Mouse (Mus musculus): ENCODE results near the gene Gm6993. TPM values are rescaled to one million over a fixed set of nuclear protein-coding genes. Genes with fewer than 3 reads are reported as not detected.

The Gm6993 gene
- polyA plus RNA-seq, 1 experiment from 2014 or later, result not detected

DNA sequence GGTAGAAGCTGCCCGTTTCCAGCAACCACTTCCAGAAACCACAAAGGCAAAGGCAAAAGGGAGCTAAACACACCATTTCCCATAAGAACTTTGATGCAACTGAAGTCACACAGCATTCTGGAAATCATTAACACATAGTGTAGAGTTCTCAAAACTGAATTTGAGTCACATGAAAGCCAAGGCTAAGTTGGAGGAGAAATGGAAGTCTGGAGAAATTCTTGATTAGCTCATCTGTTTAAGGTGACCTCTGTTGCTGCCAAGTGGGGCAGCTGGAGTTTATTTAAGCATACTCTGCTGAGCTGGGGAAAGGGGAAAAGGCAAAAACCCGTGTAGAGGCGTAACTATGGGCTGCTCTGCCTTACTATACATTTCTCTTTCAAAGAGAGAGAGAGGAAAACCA lies 21.8 kb upstream of the Gm6993 start:
- Histone ChIP-seq H3K4me3 (replicated peaks) (no peak overlapping the region), H3K9ac (replicated peaks) (no peak overlapping the region), H3K27me3 (replicated peaks) (no peaks in the 10 kb centered on the region), H3K36me3 (no peaks in the 10 kb centered on the region), H3K9me3 (replicated peaks) (no peaks in the 10 kb centered on the region), H3K4me2 (no peak overlapping the region), H3K4me1 (peaks cover 6% of the 10 kb centered on the region; the same call in 1 of the 2 replicates), H3K27ac (replicated peaks) (no peak overlapping the region)
- ATAC-seq (ENCODE audit: low FRiP score), result no peak
- 81% methylated on average over 3 of the region's 3 CpGs for WGBS

GRCm38 (mm10) chr12:31221522-31221921 lies 19.0 kb upstream of the Gm6993 start:
- H3K4me1 ChIP-seq, result no peaks in the 10 kb centered on the region
- H3K27ac ChIP-seq (replicated peaks), result no peak overlapping the region
- no peak overlapping the region for H3K9ac ChIP-seq (replicated peaks)
- ATAC-seq (ENCODE audit: low FRiP score), result no peak
- WGBS, result 90% methylated on average over 6 of the region's 6 CpGs
- H3K4me3 ChIP-seq (replicated peaks), result no peak overlapping the region
- no peaks in the 10 kb centered on the region for H3K27me3 ChIP-seq (replicated peaks)
- H3K9me3 ChIP-seq (replicated peaks), result no peaks in the 10 kb centered on the region
- H3K36me3 ChIP-seq, result no peaks in the 10 kb centered on the region
- H3K4me2 ChIP-seq, result no peak overlapping the region

DNA sequence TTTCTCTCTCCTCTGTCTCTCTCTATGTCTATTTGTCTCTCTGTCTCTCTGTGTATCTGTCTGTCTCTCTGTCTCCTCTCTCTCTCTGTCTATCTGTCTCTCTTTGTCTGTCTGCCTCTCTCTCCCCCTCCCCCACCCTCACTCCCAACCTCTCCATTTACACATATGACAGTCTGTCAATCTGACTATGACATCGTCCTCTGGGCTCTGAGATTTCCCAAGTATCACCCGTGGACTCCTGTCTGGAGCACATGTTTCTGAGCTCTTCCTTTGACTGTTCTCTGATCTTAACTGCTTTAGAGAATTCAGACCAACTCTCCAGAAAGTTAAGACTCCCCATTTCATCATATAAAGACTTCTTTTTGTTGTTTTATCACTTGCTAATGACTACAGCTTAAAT lies 18.3 kb upstream of the Gm6993 start:
- no peaks in the 10 kb centered on the region for H3K9me3 ChIP-seq (replicated peaks)
- H3K9ac ChIP-seq (replicated peaks), result no peak overlapping the region
- H3K36me3 ChIP-seq, result no peaks in the 10 kb centered on the region
- 21% methylated on average over 2 of the region's 2 CpGs for WGBS
- no peak overlapping the region for H3K27ac ChIP-seq (replicated peaks)
- no peak for ATAC-seq (ENCODE audit: low FRiP score)
- no peak overlapping the region for H3K4me2 ChIP-seq
- no peaks in the 10 kb centered on the region for H3K27me3 ChIP-seq (replicated peaks)
- no peaks in the 10 kb centered on the region for H3K4me1 ChIP-seq
- no peak overlapping the region for H3K4me3 ChIP-seq (replicated peaks)

- H3K27ac ChIP-seq (replicated peaks), result no peak overlapping the region
- H3K36me3 ChIP-seq, result no peaks in the 10 kb centered on the region
- no peak overlapping the region for H3K4me3 ChIP-seq (replicated peaks)
- H3K4me2 ChIP-seq, result no peak overlapping the region
- H3K9me3 ChIP-seq (replicated peaks), result no peaks in the 10 kb centered on the region
- no peak overlapping the region for H3K9ac ChIP-seq (replicated peaks)
- no peaks in the 10 kb centered on the region for H3K27me3 ChIP-seq (replicated peaks)
- ATAC-seq (ENCODE audit: low FRiP score), result no peak
- H3K4me1 ChIP-seq, result no peaks in the 10 kb centered on the region
- 12% methylated on average over 3 of the region's 3 CpGs for WGBS
Measured at GRCm38 (mm10) chr12:31222741-31223140, 17.8 kb upstream of the Gm6993 start.

DNA sequence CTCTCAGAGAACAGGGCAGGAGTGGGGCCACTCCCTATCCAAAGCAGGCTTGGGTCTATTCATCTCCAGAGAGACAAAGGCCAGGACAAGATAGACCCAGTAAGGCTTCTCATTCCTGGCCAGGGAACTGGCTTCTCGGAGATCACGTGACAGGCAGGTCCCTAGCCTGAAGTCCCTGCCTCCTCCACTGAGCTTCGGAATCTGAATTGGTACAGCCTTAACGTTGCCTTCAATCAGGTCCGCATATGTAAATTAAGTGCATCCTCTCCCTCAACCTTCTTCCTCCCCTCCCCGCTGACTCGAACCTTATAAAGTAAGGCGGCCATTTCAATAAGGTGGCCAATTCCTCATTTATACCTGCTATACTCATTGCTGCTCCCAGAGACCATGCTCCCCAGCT lies 15.1 kb upstream of the Gm6993 start:
- no peak; the same call in 1 of the 2 replicates for ATAC-seq (ENCODE audit: low FRiP score)
- no peak overlapping the region for H3K27ac ChIP-seq (replicated peaks)
- no peak overlapping the region for H3K4me2 ChIP-seq
- no peak overlapping the region for H3K4me3 ChIP-seq (replicated peaks)
- no peaks in the 10 kb centered on the region for H3K36me3 ChIP-seq
- H3K9me3 ChIP-seq (replicated peaks), result no peaks in the 10 kb centered on the region
- no peak overlapping the region for H3K9ac ChIP-seq (replicated peaks)
- H3K4me1 ChIP-seq, result no peaks in the 10 kb centered on the region
- H3K27me3 ChIP-seq (replicated peaks), result no peaks in the 10 kb centered on the region
- 31% methylated on average over 8 of the region's 8 CpGs for WGBS

GRCm38 (mm10) chr12:31227167-31227566 lies 13.4 kb upstream of the Gm6993 start:
- 90% methylated on average over 3 of the region's 3 CpGs for WGBS
- no peak for ATAC-seq (ENCODE audit: low FRiP score)

GRCm38 (mm10) chr12:31228878-31229277 lies 11.7 kb upstream of the Gm6993 start:
- H3K9me3 ChIP-seq (replicated peaks), result no peaks in the 10 kb centered on the region
- H3K4me1 ChIP-seq, result no peaks in the 10 kb centered on the region
- H3K4me3 ChIP-seq (replicated peaks), result no peak overlapping the region
- H3K36me3 ChIP-seq, result no peaks in the 10 kb centered on the region
- H3K27me3 ChIP-seq (replicated peaks), result no peaks in the 10 kb centered on the region
- no peak overlapping the region for H3K4me2 ChIP-seq
- no peak for ATAC-seq (ENCODE audit: low FRiP score)
- no peak overlapping the region for H3K27ac ChIP-seq (replicated peaks)
- H3K9ac ChIP-seq (replicated peaks), result no peak overlapping the region
- 69% methylated on average over 7 of the region's 7 CpGs for WGBS

More at GRCm38 (mm10) chr12:31227167-31227566, 13.4 kb upstream of the Gm6993 start:
- Histone ChIP-seq H3K4me1 (no peaks in the 10 kb centered on the region), H3K4me3 (replicated peaks) (no peak overlapping the region), H3K27me3 (replicated peaks) (no peaks in the 10 kb centered on the region), H3K27ac (replicated peaks) (no peak overlapping the region), H3K4me2 (no peak overlapping the region), H3K36me3 (no peaks in the 10 kb centered on the region), H3K9me3 (replicated peaks) (no peaks in the 10 kb centered on the region), H3K9ac (replicated peaks) (no peak overlapping the region)

DNA sequence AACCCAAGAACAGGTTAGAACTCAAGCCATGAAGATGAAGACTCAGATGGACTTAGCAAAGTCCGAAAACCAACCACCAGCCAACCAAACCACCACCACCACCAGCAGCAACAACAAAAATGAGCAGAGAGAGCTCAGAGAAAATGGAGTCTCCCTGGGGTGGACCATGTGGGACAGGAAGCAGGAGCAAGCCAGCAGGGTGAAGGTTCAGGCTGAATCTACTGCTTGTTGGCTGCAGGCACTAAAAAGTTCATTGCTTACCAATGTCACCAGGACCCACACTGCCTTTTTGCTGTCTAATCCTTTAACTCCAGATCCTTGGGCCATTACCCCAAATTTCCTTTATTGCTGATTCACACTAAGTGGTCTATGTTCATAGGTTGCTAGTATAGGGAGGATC lies 7.9 kb upstream of the Gm6993 start:
- ATAC-seq (ENCODE audit: low FRiP score), result no peak
- Histone ChIP-seq H3K4me1 (0 out of 2 replicates have a peak, but pooled peaks cover 7% of the 10 kb centered on the region), H3K4me2 (no peak overlapping the region), H3K36me3 (no peaks in the 10 kb centered on the region), H3K27me3 (replicated peaks) (no peaks in the 10 kb centered on the region), H3K9me3 (replicated peaks) (no peaks in the 10 kb centered on the region), H3K27ac (replicated peaks) (no peak overlapping the region), H3K9ac (replicated peaks) (no peak overlapping the region), H3K4me3 (replicated peaks) (no peak overlapping the region)
- 88% methylated on average over 1 of the region's 1 CpGs for WGBS

DNA sequence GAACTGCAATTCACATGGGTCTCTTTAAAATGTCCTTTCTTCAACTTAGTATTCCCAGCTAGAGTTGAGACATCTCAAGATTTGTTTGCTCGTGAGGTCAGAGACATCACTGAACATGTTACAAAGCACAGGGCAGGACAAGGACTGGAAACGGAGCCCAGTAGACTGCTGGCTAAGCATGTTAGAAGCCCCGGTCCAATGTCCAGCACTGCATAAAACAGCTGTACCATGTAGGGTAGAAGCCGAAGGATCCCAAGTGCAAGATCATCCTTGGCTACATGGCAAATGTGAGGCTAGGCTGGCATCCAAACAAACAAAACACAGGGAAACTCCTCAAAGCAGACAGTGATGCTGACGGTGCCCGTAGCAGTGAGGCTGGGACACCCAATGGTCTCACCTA lies 5.6 kb upstream of the Gm6993 start:
- H3K36me3 ChIP-seq, result no peaks in the 10 kb centered on the region
- no peak overlapping the region for H3K4me2 ChIP-seq
- H3K27me3 ChIP-seq (replicated peaks), result no peaks in the 10 kb centered on the region
- no peak overlapping the region for H3K9ac ChIP-seq (replicated peaks)
- H3K4me3 ChIP-seq (replicated peaks), result no peak overlapping the region
- no peaks in the 10 kb centered on the region for H3K9me3 ChIP-seq (replicated peaks)
- H3K27ac ChIP-seq (replicated peaks), result no peak overlapping the region
- 95% methylated on average over 6 of the region's 6 CpGs for WGBS
- 0 out of 2 replicates have a peak, but pooled peaks cover 7% of the 10 kb centered on the region for H3K4me1 ChIP-seq
- no peak for ATAC-seq (ENCODE audit: low FRiP score)

GRCm38 (mm10) chr12:31236861-31237595 lies 3.5 kb upstream of the Gm6993 start:
- H3K4me2 ChIP-seq, result no peak overlapping the region
- no peak overlapping the region for H3K9ac ChIP-seq (replicated peaks)
- 0 out of 2 replicates have a peak, but pooled peaks cover 7% of the 10 kb centered on the region for H3K4me1 ChIP-seq
- H3K36me3 ChIP-seq, result no peaks in the 10 kb centered on the region
- H3K4me3 ChIP-seq (replicated peaks), result no peak overlapping the region
- no peaks in the 10 kb centered on the region for H3K9me3 ChIP-seq (replicated peaks)
- no peaks in the 10 kb centered on the region for H3K27me3 ChIP-seq (replicated peaks)
- 61% methylated on average over 12 of the region's 12 CpGs for WGBS
- no peak for ATAC-seq (ENCODE audit: low FRiP score)
- H3K27ac ChIP-seq (replicated peaks), result no peak overlapping the region

GRCm38 (mm10) chr12:31239031-31239583 lies 1.5 kb upstream of the Gm6993 start:
- no peaks in the 10 kb centered on the region for H3K9me3 ChIP-seq (replicated peaks)
- no peak overlapping the region for H3K4me2 ChIP-seq
- H3K4me3 ChIP-seq (replicated peaks), result no peak overlapping the region
- H3K36me3 ChIP-seq, result no peaks in the 10 kb centered on the region
- 88% methylated on average over 3 of the region's 3 CpGs for WGBS
- H3K27me3 ChIP-seq (replicated peaks), result no peaks in the 10 kb centered on the region
- 0 out of 2 replicates have a peak, but pooled peaks cover 7% of the 10 kb centered on the region for H3K4me1 ChIP-seq
- no peak overlapping the region for H3K27ac ChIP-seq (replicated peaks)
- H3K9ac ChIP-seq (replicated peaks), result no peak overlapping the region
- no peak for ATAC-seq (ENCODE audit: low FRiP score)

DNA sequence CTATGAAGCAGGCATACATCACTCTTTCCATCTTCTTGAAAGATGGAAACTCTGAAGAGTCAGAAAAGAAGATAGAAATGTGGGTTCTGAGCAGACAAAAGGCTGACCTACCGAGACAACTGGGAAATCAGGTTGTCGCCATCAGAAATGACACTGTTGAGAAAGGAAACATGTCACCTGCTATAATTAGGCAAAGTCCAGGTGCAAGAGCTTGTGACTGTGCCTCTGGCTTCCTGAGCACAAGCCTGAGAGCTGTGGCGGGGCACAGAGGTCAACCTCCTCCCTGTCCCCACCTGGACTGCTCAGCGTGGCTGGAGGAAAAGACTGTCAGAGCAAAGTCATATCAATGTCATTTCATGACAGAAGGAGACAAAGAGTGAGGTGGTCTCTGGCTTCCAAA lies 772 bp upstream of the Gm6993 start:
- H3K4me2 ChIP-seq, result no peak overlapping the region
- no peak overlapping the region for H3K4me3 ChIP-seq (replicated peaks)
- no peak for ATAC-seq (ENCODE audit: low FRiP score)
- no peaks in the 10 kb centered on the region for H3K36me3 ChIP-seq
- no peaks in the 10 kb centered on the region for H3K27me3 ChIP-seq (replicated peaks)
- H3K9ac ChIP-seq (replicated peaks), result no peak overlapping the region
- H3K4me1 ChIP-seq, result 0 out of 2 replicates have a peak, but pooled peaks cover 7% of the 10 kb centered on the region
- H3K9me3 ChIP-seq (replicated peaks), result no peaks in the 10 kb centered on the region
- WGBS, result 86% methylated on average over 4 of the region's 4 CpGs
- H3K27ac ChIP-seq (replicated peaks), result no peak overlapping the region

Data from neural tube, embryonic 15.5 days (tissue).